Mouse (Mus musculus): ENCODE data around the gene Cdh5.

- TF ChIP-seq EP300 (optimal IDR thresholded peaks at IDR 0.05) (no peak), CTCF (IDR thresholded peaks at IDR 0.05; ENCODE audit: low read depth) (no peak; the same call in 1 of the 2 replicates)
Measured at GRCm38 (mm10) chr8:104124534-104124933, 23.1 kb downstream of the Cdh5 start.
